Mouse (Mus musculus) right cerebral cortex, postnatal 25 days (tissue): ENCODE data around the gene Slc27a3.

ENCODE experiments used
- DNase-seq: peaks from one replicate; pipeline ENCODE4 v3.0.0; 2022

The Slc27a3 gene

DNA sequence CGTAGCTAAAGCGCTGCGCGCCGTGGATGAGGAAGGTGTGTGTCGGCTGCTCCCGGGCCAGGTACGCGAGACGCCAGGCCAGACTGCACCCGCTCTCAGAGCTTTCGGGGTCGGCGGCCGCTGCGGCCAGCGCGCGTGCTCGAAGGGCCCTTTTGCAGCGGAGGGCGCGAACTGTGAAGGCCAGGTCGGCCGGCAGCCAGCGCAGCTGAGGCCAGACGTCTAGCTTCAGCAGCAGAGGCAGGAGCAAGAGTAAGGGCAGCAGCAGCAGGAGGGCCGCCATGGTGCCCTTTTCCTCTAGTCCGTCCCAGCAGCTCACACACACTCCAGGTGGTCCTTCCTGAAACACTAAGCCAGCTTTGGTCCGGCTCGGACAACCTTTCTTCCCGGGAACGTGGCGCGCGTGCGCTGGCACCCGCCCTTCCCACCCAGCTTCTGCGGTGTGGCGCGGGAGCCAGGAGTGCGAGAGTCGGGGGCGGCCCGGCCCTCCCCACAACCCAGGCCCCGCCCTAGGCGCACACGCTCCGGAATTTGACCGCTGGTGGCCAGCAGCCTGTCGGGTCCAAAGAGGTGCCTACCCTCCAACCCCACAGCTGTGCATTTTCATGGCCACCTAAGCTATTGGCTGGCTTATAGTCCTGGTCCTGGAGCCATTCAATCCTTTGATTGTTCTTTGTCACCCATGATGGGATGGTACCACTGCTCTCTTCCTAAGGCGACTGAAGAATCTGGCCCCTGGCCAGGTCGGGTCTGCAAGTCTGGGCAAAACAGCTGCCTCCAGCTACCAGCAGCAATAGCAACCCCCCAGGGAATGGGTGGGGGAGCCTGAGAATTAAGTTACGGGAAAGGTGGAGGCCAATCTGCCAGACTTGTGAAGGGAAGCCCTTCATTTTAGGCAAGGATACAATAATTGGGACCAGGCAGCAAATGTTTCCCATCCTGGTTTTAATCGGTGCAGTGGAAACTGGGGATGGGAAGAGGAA is at the start of gene Slc27a3:
Slc27a3 (minus strand) TSS at position 428 of the 980 bp plus-strand sequence.
- DNase-seq = peak; percentile 52

DNA sequence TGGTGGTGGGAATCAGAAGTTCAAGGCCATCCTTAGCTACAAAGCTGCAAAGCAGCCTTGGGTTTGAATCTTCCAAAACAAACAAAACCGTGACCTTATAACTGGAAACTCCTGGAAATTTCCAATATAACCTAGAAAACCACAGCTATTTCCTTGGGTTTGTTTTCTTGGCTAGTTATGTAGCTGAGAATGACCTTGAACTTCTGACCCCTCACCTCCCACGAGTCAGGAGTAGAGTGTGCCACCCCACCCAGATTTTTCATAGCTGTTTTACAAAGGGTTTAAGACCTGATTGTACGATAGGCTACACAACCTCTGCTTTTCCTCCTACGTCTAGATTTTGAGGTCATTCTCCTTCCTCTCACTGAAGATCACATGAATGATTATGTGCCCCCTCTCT is 47.4 kb upstream of the Slc27a3 start:
- no peak for DNase-seq

DNA sequence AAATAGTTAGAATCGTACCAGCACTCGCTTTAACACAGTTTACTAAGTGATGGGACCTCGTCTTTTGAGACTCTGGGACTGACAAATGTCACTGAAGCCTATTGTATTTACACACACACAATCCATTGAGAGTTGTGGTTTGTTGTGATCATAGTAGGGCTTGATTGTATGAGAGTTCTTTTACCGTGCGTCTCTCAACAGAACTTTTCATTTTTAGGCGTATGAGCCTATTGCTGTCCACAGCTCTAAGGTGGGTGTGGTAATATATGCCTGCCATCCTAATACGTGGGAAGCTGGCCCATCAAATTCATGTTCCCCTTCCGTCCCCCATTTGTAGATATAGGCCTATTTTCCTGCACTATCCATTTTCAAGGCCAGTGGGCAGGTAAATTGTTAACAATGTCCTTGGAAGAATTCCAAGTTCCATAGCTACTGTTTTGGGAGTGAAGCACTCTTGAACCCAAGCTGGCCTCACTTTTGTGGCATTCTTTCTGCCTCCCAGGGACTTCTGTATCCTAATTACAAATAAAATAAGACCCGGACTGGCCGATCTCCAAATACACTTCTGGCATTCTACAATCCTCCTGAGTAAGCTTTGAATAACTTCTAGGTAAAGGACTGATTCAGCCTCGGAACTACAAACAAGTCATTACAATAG is 44.5 kb upstream of the Slc27a3 start:
- no peak for DNase-seq

DNA sequence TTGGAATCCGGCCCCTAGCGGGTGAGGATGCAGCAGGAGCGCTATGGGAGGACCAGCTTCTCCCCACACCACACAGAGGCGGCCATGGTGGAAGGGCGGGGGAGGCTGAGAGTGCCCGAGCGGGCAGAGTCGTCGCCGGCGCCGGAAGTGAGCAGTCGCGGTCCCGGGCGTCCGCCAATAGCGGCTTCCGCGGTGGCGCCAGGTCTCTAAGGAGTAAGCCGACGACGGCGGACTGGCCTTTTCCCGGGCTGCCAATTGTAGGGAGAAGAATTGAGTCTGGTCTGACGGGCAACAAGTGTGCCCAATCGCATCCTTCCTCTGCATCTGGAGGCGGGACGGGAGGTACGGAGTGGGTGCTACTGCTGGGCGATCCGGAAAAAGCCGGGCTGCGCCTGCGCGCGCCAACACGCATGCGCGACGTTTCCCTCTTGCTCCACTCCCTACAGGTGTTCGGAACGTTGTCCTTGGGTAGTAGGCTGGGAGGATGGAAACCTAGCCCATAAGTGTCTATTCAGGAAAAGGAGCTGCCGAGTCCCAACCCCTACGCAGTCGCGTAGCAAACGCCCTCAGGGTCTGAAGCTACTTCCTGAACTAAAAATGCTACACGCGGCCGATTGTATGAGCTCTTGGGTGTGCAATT is 43.8 kb upstream of the Slc27a3 start, which contains the start of gene Ints3:
Ints3 (minus strand) TSS at position 242 of the 640 bp plus-strand sequence.
- peak; percentile 100 for DNase-seq

DNA sequence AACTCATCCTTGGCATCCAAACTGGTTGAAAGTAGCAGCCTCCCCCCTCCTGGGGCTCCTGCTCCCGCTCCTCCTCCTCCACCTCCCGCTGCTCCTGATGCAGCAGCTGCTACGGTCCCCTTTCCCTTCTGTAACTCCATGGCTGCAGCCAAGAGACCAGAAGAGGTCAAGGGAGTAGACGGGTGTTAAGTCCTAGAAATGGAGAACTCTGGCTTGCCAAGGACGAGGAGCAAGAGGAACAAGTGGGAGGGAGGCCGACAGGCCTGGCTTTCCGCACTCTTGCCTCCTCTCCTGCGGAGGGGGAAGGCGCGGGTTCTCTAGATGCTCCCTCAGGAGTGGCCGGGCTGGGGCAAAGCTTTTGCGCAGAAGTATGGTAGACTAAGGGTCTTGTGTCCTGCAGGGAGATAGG is 43.1 kb upstream of the Slc27a3 start:
- DNase-seq = no peak

DNA sequence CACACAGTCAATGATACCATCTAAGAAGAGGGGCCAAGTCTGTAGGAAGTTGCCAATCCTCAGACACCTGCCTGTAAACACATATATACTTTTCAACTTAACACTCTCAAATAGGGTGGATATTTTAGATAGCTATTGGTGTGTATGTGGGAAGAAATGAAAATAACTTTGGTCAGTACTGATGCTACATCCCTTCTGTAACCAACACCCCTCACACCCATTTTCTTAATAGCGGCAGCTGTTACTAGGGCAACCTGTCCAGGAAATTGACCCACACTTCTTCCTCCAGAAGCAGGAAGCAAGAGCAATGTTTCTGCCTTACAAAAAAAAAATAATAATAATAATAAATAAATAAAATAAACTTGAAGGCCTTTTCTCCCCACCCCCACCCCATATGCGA is 42.6 kb upstream of the Slc27a3 start:
- DNase-seq = no peak

DNA sequence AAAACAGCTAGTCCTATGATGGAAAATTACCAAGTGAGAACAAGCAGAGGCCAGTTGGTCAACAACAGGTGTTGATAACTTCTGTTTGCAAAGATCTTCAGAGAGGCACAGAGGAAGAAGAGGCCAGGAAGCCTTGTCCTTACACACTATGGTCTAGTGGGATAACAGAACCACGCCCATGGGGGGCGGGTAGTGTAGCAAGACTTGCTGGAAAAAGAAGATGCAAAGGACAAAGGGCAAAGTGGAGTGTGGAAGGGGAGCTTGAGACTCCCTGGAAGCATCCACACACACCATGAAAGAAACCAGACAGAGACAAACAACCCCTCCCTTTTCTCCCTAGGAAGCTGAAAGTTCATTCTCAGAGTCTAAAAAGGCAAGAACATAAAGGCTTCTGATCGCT is 39.8 kb upstream of the Slc27a3 start:
- no peak for DNase-seq

DNA sequence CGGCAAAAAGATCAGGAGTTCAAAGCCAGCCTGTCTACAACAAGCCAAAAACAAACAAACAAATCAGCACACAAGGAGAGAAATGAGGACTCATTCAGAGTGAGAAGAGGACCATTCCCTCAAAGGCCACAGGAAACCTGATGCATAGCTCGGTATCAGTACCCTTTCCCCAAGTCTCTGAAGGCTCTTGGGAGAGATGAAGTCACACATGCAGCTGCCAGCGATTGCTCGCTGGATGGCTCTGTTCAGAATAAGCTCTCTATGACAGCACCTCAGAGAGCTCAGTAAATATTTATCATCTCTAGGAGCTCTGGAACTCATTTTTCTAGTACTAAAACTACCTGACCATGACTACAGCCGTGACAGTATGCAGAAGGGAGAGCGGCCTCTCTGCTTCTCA is 38.4 kb upstream of the Slc27a3 start:
- no peak for DNase-seq

DNA sequence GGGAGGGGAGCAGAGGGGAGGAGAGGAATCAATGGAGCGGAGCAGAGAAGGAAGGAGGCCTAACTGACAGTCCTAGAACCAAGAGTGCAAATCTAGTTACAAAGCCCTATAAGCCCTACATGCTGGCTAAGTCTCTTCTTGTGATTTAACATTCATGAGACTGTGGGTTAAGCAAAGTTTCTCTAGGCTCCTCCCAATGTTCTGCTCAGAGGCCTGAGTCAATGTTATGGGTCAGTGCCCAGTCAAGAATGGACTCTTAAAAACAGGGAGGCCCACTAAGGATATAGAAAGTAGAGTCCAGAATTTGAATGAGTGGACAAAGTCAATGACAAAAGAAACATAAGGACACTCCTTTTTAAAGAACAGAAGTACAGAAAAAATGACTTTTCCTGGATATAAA is 37.8 kb upstream of the Slc27a3 start:
- no peak for DNase-seq

DNA sequence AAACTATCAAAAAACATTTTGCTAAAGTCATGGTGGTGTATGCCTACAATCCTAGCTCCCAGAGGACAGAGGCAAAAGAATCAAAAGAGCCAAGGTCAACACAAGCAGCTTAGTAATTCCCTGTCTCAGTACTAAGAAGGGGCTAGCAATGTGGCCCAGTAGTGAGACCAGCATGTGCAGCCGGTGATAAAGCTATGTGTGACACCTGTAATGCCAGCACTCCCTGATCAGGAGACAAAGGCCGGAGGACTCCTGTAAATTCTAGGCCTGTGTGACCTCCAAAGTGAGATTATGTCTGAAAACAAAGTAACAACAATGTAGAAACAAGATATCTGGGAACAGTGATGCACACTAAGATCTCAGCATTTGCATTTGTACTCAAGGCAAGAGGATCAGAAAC is 35.8 kb upstream of the Slc27a3 start:
- no peak for DNase-seq

DNA sequence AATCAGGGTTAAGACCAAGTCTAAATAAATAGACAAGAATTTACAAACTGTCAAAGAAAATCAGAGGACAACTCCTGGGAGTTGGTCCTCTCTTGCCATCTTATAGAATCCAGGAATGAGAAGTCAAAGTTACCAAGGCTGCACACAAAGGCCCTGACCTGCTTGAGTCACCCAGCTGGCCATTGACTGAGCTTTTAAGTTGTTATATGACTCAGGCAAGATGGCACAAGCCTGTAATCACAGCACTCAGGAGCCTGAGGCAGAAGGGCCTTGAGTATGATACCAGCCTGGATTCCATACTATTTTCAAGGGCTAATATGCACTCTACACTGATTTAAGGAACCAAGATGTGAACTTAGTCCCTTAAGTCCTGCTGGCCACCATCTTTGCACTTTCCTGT is 33.8 kb upstream of the Slc27a3 start:
- DNase-seq = no peak

DNA sequence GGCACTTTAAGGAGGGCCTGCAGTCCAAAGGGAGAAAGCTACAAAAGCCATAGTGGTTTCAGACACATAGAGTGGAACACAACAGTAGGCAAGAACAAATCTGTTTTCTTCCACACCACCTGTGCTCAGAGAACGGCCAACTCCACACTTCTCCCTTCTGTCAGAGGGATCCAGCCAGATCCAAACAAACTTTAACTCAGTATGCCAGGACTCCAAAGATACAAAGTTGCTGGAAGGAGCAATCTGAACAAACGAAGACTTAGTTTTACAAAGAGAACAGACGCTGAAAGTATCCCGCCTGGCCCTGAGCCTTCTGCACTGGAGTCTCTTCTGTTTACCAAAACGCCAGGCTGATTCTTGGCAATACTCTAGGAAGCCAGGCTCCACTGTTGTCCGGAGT is 31.0 kb upstream of the Slc27a3 start:
- no peak for DNase-seq

DNA sequence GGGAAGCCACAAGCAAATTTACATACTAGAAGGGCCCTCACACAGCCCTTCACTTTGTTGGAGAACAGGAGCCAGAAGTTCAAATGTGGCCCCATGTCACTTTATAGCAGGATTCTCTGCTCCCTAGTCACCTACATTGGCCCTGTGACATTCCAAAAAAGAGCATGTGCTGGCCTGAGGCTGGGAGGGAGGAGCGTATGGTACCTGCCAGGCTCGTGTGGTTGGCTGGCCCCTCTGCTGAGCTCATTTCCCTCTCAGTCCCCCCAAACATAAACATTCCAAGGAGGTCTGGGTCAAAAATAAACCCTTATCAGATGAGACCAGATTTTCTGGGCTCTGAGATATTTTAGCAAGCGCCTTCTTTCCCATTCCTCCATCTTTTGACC is 23.3 kb upstream of the Slc27a3 start:
- no peak for DNase-seq

DNA sequence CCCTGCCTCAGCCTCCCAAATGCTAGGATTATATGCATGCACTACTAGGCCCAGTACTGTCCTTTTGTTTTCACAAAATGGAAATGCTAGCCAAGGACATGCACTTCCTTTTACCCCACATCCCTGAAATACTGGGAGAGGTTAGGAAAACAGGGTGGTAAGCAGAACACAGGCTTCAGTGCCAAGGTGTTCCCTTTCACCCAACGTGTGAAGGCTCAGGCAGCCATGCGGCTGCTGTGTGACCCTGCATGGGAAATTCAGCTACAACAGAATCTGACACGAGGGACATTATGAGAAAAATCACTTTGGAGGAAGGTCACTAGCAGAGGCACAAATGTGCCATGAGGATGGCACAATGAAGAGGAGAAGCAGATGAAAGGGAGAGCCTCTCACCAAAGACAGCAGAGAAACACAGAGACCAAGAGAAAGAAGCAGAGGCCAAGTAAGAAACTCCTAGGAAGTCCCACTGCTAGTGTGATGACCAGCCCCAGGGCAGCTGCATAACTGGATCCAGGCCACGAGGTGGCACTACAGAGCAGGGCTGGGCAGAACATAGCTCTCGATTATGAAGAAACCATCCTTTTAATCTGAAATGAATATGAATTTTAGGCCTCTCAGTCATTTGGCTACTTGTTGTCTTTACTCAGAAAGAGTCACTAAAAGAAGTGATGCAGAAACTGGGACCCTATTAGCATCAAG is 22.7 kb upstream of the Slc27a3 start:
- DNase-seq = peak; percentile 46

DNA sequence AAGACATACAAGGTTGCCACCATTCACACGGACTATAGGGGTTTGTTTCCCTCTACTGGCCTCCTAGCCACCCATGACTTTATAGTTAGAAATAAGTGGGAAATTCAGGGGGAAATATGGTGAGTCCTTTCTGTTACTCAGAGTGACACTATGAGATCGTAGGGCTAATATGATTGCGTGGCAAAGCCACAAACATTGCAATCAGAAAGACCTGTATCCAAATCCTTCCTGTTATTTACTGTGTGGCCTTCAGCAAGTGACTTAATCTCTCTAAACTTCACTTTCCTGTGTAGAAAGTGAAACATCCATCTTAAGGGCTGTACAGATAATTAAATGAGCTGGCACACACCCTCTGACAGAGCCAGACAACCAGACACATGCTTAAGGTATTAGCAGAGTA is 19.0 kb upstream of the Slc27a3 start:
- DNase-seq = no peak

DNA sequence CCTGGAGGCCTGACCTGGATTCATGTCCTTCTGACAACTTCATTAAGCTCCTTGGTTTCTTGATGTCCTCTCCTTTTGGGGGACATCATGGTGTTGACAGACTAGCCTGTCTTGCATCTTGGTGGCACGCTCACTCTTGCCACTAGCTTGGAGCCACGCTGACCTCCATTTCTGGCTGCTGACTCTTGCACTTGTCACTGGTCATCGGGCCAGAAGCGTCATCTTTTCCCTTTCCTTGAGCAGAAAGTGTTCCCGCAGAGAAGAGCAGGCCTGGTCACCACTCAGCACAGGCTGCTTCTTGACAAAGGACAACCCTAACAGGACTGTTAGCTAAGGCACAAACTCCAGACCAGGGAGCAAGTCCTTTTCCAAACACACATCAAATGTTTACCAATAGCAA is 16.7 kb upstream of the Slc27a3 start:
- DNase-seq = no peak

DNA sequence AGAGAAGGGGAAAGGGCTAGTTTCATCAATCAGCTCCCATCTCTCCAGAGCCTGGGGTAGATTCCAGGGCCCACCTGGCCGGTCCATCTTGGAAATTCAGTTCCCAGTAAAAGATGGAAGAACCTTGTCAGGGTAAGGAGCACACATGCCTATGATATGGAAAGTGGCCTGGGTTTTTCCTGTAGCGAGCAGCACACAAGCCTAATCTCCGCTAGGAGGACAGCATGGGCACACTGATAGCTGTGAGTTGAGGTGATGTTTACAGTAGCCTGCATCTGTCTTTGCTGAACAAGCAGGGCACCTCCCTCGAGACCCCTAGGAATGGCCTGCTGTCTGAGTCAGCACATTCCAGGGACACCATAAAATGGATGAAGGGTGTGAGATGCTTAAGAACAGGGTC is 14.9 kb upstream of the Slc27a3 start:
- DNase-seq = no peak

DNA sequence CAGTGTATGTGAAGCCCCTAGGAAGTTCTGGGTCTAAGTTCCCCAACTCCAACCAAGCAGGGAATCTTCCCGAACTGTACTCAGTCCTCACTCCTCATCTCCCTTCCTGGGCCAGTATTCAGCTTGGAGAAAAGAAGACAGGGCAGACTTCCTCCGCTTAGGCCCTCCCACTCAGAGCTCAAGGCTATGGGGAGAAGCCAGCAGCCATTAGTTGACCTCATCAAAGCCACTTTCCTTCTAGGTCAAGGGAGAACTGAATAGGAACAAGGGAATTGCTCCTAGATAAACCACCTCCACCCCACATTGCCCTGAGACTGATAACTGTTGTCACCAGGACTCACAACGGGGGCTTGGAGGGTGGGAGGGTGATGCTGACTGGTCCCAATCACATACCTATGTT is 14.4 kb upstream of the Slc27a3 start:
- no peak for DNase-seq

DNA sequence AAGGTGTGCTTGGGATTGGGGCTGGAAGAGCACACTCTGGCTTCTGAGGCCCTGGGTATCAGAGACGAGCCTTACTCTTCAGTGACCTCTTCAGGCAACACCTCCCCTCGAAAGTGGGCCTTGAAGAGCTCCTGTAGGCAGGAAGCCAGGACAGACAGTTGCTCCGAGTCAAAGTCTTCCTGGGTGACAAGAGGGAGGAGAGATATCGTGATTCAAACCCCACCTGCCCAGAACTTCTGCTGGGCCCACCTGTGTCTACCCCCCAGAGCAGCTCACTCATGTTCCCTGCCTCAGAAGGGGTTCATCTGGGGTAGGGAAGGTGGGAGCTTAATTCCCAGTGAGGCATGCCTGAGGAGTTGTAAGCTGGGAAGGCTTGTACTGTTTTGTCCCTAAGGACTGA is 11.3 kb upstream of the Slc27a3 start:
- no peak for DNase-seq

DNA sequence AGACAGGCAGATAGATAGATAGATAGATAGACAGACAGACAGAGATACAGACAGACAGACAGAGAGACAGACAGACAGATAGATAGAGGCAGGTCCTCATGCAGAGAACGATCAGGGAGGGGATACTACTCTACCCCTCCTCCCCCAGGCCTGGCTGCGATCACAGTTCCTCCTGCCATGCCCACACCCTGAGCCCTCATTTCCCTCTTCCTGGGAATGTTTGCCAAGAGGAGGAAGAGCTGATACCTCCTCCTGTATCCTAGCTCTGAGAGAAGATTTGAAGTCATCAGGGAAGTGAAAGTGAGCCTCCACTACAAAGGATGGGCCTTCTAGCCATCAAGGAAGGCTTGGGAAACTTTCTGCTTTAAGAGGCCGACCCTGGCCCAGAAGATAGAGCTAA is 5.9 kb upstream of the Slc27a3 start:
- DNase-seq = no peak

DNA sequence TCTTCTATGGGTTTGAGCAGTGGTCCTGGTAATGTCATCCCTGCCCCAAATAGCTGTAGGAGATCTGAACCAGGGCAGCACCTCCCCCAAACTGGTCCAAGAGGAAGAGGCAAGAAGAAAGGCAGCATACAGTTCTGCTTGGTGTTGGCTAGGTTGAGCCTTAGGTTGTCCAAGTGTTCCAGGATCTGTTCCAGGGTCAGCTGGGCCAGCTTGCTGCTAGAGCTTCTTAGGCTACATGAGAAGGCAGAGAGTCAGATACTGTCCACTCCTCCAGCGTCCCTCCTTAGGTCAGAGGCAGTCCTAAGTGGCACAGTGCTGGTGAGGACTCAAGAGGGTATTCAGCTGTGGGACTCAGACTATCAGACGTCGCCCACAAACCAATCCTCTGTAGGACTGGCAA is 2.9 kb upstream of the Slc27a3 start:
- no peak for DNase-seq

DNA sequence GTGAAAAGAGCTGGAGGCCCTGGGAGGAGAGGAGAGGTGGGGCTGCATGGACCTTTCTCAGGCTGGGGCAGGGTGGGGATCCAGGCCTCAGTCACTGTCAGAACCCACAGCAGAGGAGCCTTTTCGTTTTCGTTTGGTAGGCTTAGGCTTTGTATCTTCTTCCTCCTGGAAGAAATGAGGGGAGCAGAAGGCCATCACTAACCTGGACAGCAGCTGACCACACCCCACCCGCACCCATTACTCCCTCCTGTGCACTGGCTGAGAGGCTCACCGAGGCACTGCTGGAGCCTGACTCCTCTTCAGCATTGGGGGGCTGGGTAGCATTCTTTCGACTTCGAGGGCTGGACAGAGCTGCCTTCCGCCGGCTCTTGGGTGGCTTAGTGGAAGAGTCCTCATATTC is 2.2 kb upstream of the Slc27a3 start:
- DNase-seq = no peak

DNA sequence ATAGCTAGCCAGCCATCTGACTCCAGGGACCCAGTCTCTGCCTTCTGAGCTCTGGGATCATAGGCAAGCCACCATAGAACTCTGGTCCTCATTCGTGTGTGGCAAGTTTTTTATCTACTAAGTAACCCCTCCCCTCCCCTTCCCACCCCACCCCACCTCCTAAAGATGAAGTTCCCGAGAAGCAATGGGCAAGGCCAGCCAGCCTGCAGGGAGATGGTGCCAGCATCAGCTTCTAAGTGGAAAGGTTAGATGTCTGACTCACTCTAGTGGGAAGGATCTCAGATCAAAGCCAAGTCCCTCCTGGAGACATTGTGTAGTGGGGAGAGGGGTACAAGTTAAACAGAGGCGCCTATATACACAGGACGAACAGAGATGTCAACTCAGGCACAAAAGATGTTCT is 1.3 kb upstream of the Slc27a3 start:
- no peak for DNase-seq
